In genomic region chr2:144011080-144011551, GRCm38 (mm10) we compare ENCODE assay signal across 8 mouse cellular contexts. TPM values are rescaled to one million over a fixed set of nuclear protein-coding genes. Genes with fewer than 3 reads are reported as not detected.
DNase-seq lines count a peak whose midpoint lies in the region; ATAC-seq and TF ChIP-seq lines count a peak whose summit lies in the region.

Gene Rrbp1, minus strand, starts transcription at chr2:144011263.

- DNase-seq in CH12.LX (ENCODE audit: extremely low read depth), result peak; percentile 96
- peak; percentile 93 for DNase-seq in c-Kit-positive CD71-positive TER-119-negative erythroid progenitor cells, embryonic 14.5 days (ENCODE audit: low read depth)
- DNase-seq in forebrain, embryonic 11.5 days (ENCODE audit: low spot score), result peak; percentile 99
- DNase-seq in kidney, postnatal 36 days, result peak; percentile 99
- peak; percentile 98 for DNase-seq in telencephalon, adult 2 months (ENCODE audit: low read depth, low spot score)

- dilution Hi-C loops in CH12.LX (cut with MboI; ENCODE audit: extremely low pct_ligation_motif_present, extremely low pct_unique_long_range_greater_than_20kb, low sequenced_read_pairs), result no loop called here

- peak; percentile 80 for TF ChIP-seq POLR2A in CH12.LX (IDR thresholded peaks at IDR 0.05; ENCODE audit: low read depth, low read length)

- peak; percentile 99 for ATAC-seq in forebrain, embryonic 11.5 days (replicated peaks; ENCODE audit: low FRiP score)
- peak; percentile 97 for ATAC-seq in heart, embryonic 16.5 days (replicated peaks; ENCODE audit: extremely low read depth, insufficient read depth, low FRiP score)
- peak; percentile 94 for ATAC-seq in liver, embryonic 15.5 days (ENCODE audit: insufficient read depth)
- peak; percentile 98 for ATAC-seq in neural tube, embryonic 12.5 days (ENCODE audit: low FRiP score, low read depth)

- H3K79me2 ChIP-seq in CH12.LX (replicated peaks; ENCODE audit: control insufficient read depth, extremely low read depth, insufficient read depth, poor library complexity, severe bottlenecking), result peaks cover 24% of the 10 kb centered on the region

- peak within 1 kb of the TSS; percentile 86 for H3K27ac ChIP-seq in CH12.LX (ENCODE audit: insufficient read depth, low read depth)
- H3K27ac ChIP-seq in forebrain, embryonic 11.5 days (ENCODE audit: low read depth, low read length), result peak within 1 kb of the TSS; percentile 57; the same call in 1 of the 2 replicates
- peak within 1 kb of the TSS; percentile 96 for H3K27ac ChIP-seq in heart, embryonic 16.5 days (ENCODE audit: low read length)
- H3K27ac ChIP-seq in liver, embryonic 15.5 days (replicated peaks), result peak within 1 kb of the TSS; percentile 93
- peak within 1 kb of the TSS; percentile 83 for H3K27ac ChIP-seq in neural tube, embryonic 12.5 days

- peak within 1 kb of the TSS; percentile 52; the same call in 1 of the 2 replicates for H3K4me2 ChIP-seq in CH12.LX (ENCODE audit: insufficient read depth, low read depth, poor library complexity, severe bottlenecking)
- H3K4me2 ChIP-seq in forebrain, embryonic 11.5 days (ENCODE audit: low read depth, low read length, severe bottlenecking), result peak within 1 kb of the TSS; percentile 60
- peak within 1 kb of the TSS; percentile 75 for H3K4me2 ChIP-seq in heart, embryonic 16.5 days (ENCODE audit: low read depth, low read length)
- peak within 1 kb of the TSS; percentile 98 for H3K4me2 ChIP-seq in liver, embryonic 15.5 days
- H3K4me2 ChIP-seq in neural tube, embryonic 12.5 days (replicated peaks), result peak within 1 kb of the TSS; percentile 72

- peak within 1 kb of the TSS; percentile 84 for H3K9ac ChIP-seq in CH12.LX (ENCODE audit: insufficient read depth, low read depth)
- peak within 1 kb of the TSS; percentile 74 for H3K9ac ChIP-seq in forebrain, embryonic 11.5 days (ENCODE audit: low read length)
- peak within 1 kb of the TSS; percentile 96 for H3K9ac ChIP-seq in heart, embryonic 16.5 days (ENCODE audit: low read length)
- peak within 1 kb of the TSS; percentile 84 for H3K9ac ChIP-seq in liver, embryonic 15.5 days
- H3K9ac ChIP-seq in neural tube, embryonic 12.5 days, result peak within 1 kb of the TSS; percentile 87

- in situ Hi-C loops in CH12.LX (cut with MboI; ENCODE audit: low pct_ligation_motif_present, low pct_unique_long_range_greater_than_20kb, low sequenced_read_pairs), result loop anchor here (10.0 kb wide), 1 partner anchor 104 kb away; no protein-coding TSS in a partner anchor

- H3K4me1 ChIP-seq in CH12.LX (ENCODE audit: control insufficient read depth in 1 of 2, insufficient read depth in 2 of 2), result peaks cover 5 to 33% of the 10 kb centered on the region in 2 experiments; a peak in 2 of 4 replicates
- H3K4me1 ChIP-seq in forebrain, embryonic 11.5 days (replicated peaks; ENCODE audit: control insufficient read depth, insufficient read depth, low read length), result 0 out of 2 replicates have a peak, but pooled peaks cover 2% of the 10 kb centered on the region
- H3K4me1 ChIP-seq in heart, embryonic 16.5 days (ENCODE audit: control insufficient read depth, insufficient read depth, low read length), result peaks cover 26% of the 10 kb centered on the region
- peaks cover 63% of the 10 kb centered on the region for H3K4me1 ChIP-seq in liver, embryonic 15.5 days (replicated peaks)
- H3K4me1 ChIP-seq in neural tube, embryonic 12.5 days, result 0 out of 2 replicates have a peak, but pooled peaks cover 18% of the 10 kb centered on the region

- peaks cover 0 to 22% of the 10 kb centered on the region in 2 experiments for H3K36me3 ChIP-seq in CH12.LX (replicated peaks in 1 of 2; ENCODE audit: control insufficient read depth in 1 of 2, insufficient read depth in 1 of 2, low read length in 1 of 2)
- H3K36me3 ChIP-seq in forebrain, embryonic 11.5 days (ENCODE audit: control insufficient read depth, insufficient read depth, low read length), result no peaks in the 10 kb centered on the region
- no peaks in the 10 kb centered on the region for H3K36me3 ChIP-seq in heart, embryonic 16.5 days (ENCODE audit: control insufficient read depth, insufficient read depth)
- no peaks in the 10 kb centered on the region; the same call in 1 of the 2 replicates for H3K36me3 ChIP-seq in liver, embryonic 15.5 days (replicated peaks)
- no peaks in the 10 kb centered on the region for H3K36me3 ChIP-seq in neural tube, embryonic 12.5 days

- peaks cover 7% of the 10 kb centered on the region for H3K27me3 ChIP-seq in CH12.LX (replicated peaks)
- H3K27me3 ChIP-seq in forebrain, embryonic 11.5 days (ENCODE audit: control insufficient read depth, insufficient read depth, low read length), result no peaks in the 10 kb centered on the region
- H3K27me3 ChIP-seq in heart, embryonic 16.5 days (ENCODE audit: control insufficient read depth, insufficient read depth, low read length), result no peaks in the 10 kb centered on the region
- H3K27me3 ChIP-seq in liver, embryonic 15.5 days, result no peaks in the 10 kb centered on the region
- H3K27me3 ChIP-seq in neural tube, embryonic 12.5 days (replicated peaks), result no peaks in the 10 kb centered on the region

- peak within 1 kb of the TSS; percentile 64 to 91 (median 85) for H3K4me3 ChIP-seq in CH12.LX (replicated peaks in 1 of 3; ENCODE audit: low read depth in 2 of 3, low read length in 2 of 3, poor library complexity in 1 of 3)
- peak within 1 kb of the TSS; percentile 86 for H3K4me3 ChIP-seq in forebrain, embryonic 11.5 days (ENCODE audit: low read depth, low read length)
- peak within 1 kb of the TSS; percentile 92 for H3K4me3 ChIP-seq in heart, embryonic 16.5 days (ENCODE audit: low read length)
- peak within 1 kb of the TSS; percentile 94 for H3K4me3 ChIP-seq in liver, embryonic 15.5 days (replicated peaks)
- H3K4me3 ChIP-seq in neural tube, embryonic 12.5 days, result peak within 1 kb of the TSS; percentile 91

- WGBS in forebrain, embryonic 11.5 days, result under 1% methylated on average over 50 of the region's 53 CpGs
- WGBS in heart, embryonic 16.5 days, result under 1% methylated on average over 52 of the region's 53 CpGs
- WGBS in liver, embryonic 15.5 days (ENCODE audit: insufficient replicate concordance), result 0% methylated on average over 51 of the region's 53 CpGs
- 0% methylated on average over 53 of the region's 53 CpGs for WGBS in neural tube, embryonic 12.5 days

- TF ChIP-seq EP300 in CH12.LX (IDR thresholded peaks at IDR 0.05; ENCODE audit: low read length), result no peak

- TF ChIP-seq CTCF in CH12.LX (conservative IDR thresholded peaks at IDR 0.05 in 1 of 2, IDR thresholded peaks at IDR 0.05 in 1 of 2; ENCODE audit: low read depth in 2 of 2, low read length in 2 of 2), result no peak

- no peaks in the 10 kb centered on the region for H3K9me3 ChIP-seq in CH12.LX (replicated peaks; ENCODE audit: low read length)
- no peaks in the 10 kb centered on the region for H3K9me3 ChIP-seq in forebrain, embryonic 11.5 days (ENCODE audit: control insufficient read depth, low read length)
- H3K9me3 ChIP-seq in heart, embryonic 16.5 days (replicated peaks; ENCODE audit: control insufficient read depth, low read length), result no peaks in the 10 kb centered on the region
- H3K9me3 ChIP-seq in liver, embryonic 15.5 days (replicated peaks), result no peaks in the 10 kb centered on the region
- H3K9me3 ChIP-seq in neural tube, embryonic 12.5 days, result no peaks in the 10 kb centered on the region

- TF ChIP-seq RAD21 in CH12.LX (IDR thresholded peaks at IDR 0.05; ENCODE audit: low read depth, low read length), result no peak

TF ChIP-seq in CH12.LX, 34 proteins besides CTCF, POLR2A, EP300 and RAD21 (continues in another document):
- TF ChIP-seq ELF1 (IDR thresholded peaks at IDR 0.05; ENCODE audit: low read depth, low read length), result no peak; the same call in 1 of the 2 replicates
- TF ChIP-seq CHD2 (IDR thresholded peaks at IDR 0.05; ENCODE audit: low read length), result peak; percentile 97
- TF ChIP-seq SIN3A (IDR thresholded peaks at IDR 0.05; ENCODE audit: low read length), result no peak; the same call in 1 of the 2 replicates
- TF ChIP-seq TCF12 (IDR thresholded peaks at IDR 0.05; ENCODE audit: low read depth, low read length), result peak; percentile 74; the same call in 1 of the 2 replicates
- peak; percentile 83 for TF ChIP-seq NRF1 (IDR thresholded peaks at IDR 0.05; ENCODE audit: low read depth, low read length)
- TF ChIP-seq KAT2A (IDR thresholded peaks at IDR 0.05; ENCODE audit: insufficient replicate concordance, low read length), result no peak
- peak; percentile 77 for TF ChIP-seq NELFE (IDR thresholded peaks at IDR 0.05; ENCODE audit: low read depth, low read length)
- no peak for TF ChIP-seq CHD1 (IDR thresholded peaks at IDR 0.05; ENCODE audit: low read depth, low read length)
- TF ChIP-seq MEF2A (IDR thresholded peaks at IDR 0.05; ENCODE audit: borderline replicate concordance, low read depth, low read length), result 0 out of 2 replicates have a peak, but pooled peaks have one; percentile 1
- TF ChIP-seq ETS1 (conservative IDR thresholded peaks at IDR 0.05; ENCODE audit: low read depth, low read length), result no peak
- TF ChIP-seq E2F4 (IDR thresholded peaks at IDR 0.05; ENCODE audit: insufficient replicate concordance, low read depth, low read length), result no peak
- TF ChIP-seq SMC3 (IDR thresholded peaks at IDR 0.05; ENCODE audit: low read depth, low read length), result no peak
- peak; percentile 60; the same call in 1 of the 2 replicates for TF ChIP-seq MXI1 (IDR thresholded peaks at IDR 0.05; ENCODE audit: low read depth, low read length)
- peak; percentile 85 for TF ChIP-seq MAZ (IDR thresholded peaks at IDR 0.05; ENCODE audit: low read depth, low read length)
- TF ChIP-seq JUND (conservative IDR thresholded peaks at IDR 0.05; ENCODE audit: low read depth, low read length), result no peak
- TF ChIP-seq HCFC1 (IDR thresholded peaks at IDR 0.05; ENCODE audit: low read depth, low read length), result peak; percentile 58
- no peak for TF ChIP-seq RCOR1 (conservative IDR thresholded peaks at IDR 0.05; ENCODE audit: low read depth, low read length)
- no peak for TF ChIP-seq MYC (IDR thresholded peaks at IDR 0.05; ENCODE audit: low read depth, low read length)
- TF ChIP-seq ZNF384 (IDR thresholded peaks at IDR 0.05; ENCODE audit: low read depth, low read length), result no peak
- no peak for TF ChIP-seq ZKSCAN1 (IDR thresholded peaks at IDR 0.05; ENCODE audit: borderline replicate concordance, low read depth, low read length)
- 0 out of 2 replicates have a peak, but pooled peaks have one; percentile 23 for TF ChIP-seq TBP (conservative IDR thresholded peaks at IDR 0.05; ENCODE audit: low read depth, low read length)

RNA-seq across cellular contexts. Expression of gene Rrbp1, which starts in this region (rescaled TPM):
- total RNA-seq in CH12.LX (2012; rRNA removed), result 49.3 and 58.2 TPM in 2 replicates
- total RNA-seq in CH12.LX (2014; rRNA removed), result 41.4 and 42.4 TPM in 2 replicates
- 127 and 153 TPM in 2 replicates for polyA plus RNA-seq in CH12.LX (2012; ENCODE audit: insufficient read length, low read depth)
- 30.0 and 35.6 TPM in 2 replicates for polyA plus RNA-seq in forebrain, embryonic 11.5 days (2014; fragmentation: Nextera tagmentation; extraction: Ambion mirVana)
- 52.4 and 59.7 TPM in 2 replicates for polyA plus RNA-seq in heart, embryonic 16.5 days (2015; fragmentation: Nextera tagmentation; extraction: Ambion mirVana)
- polyA plus RNA-seq in liver, embryonic 15.5 days (2015; fragmentation: Nextera tagmentation; extraction: Ambion mirVana), result 58.9 and 76.1 TPM in 2 replicates
- 42.7 and 48.6 TPM in 2 replicates for polyA plus RNA-seq in neural tube, embryonic 12.5 days (2016; fragmentation: Nextera tagmentation; extraction: Ambion mirVana)

Comparison
In these comparisons a context has a peak if more than half of its experiments do, and no peak if none do; other contexts are left out.
1. Peak in every context shown above with its lines: DNase-seq, ATAC-seq, H3K4me3 ChIP-seq and H3K27ac ChIP-seq.